Mouse (Mus musculus): ENCODE measurements around the gene Gabrd. TPM values are rescaled to one million over a fixed set of nuclear protein-coding genes. Genes with fewer than 3 reads are reported as not detected.

Gabrd gene
- polyA plus RNA-seq, 1 experiment from 2014 or later: 0.36 TPM

Other genes starting within 250 kb of the Gabrd start
- 25.2 and 26.8 TPM in 2 replicates for gene Ski, start 175.5 kb downstream of the Gabrd start, polyA plus RNA-seq (2015; fragmentation: Nextera tagmentation; extraction: Ambion mirVana)
- gene Faap20, start 148.3 kb downstream of the Gabrd start, polyA plus RNA-seq (2015; fragmentation: Nextera tagmentation; extraction: Ambion mirVana): 74.0 and 76.2 TPM in 2 replicates
- gene Prkcz, start 36.8 kb downstream of the Gabrd start, polyA plus RNA-seq (2015; fragmentation: Nextera tagmentation; extraction: Ambion mirVana): 10.5 and 10.6 TPM in 2 replicates
- gene Cfap74, start 11.1 kb upstream of the Gabrd start, polyA plus RNA-seq (2015; fragmentation: Nextera tagmentation; extraction: Ambion mirVana): 3.7 and 4.9 TPM in 2 replicates
- gene Tmem52, start 71.0 kb upstream of the Gabrd start, polyA plus RNA-seq (2015; fragmentation: Nextera tagmentation; extraction: Ambion mirVana): 0.79 and 1.1 TPM in 2 replicates
- gene Gnb1, start 93.2 kb upstream of the Gabrd start, polyA plus RNA-seq (2015; fragmentation: Nextera tagmentation; extraction: Ambion mirVana): 391 and 399 TPM in 2 replicates
- gene Nadk, start 164.3 kb upstream of the Gabrd start, polyA plus RNA-seq (2015; fragmentation: Nextera tagmentation; extraction: Ambion mirVana): 85.7 and 90.6 TPM in 2 replicates
- 6.8 and 7.4 TPM in 2 replicates for gene Slc35e2, start 203.3 kb upstream of the Gabrd start, polyA plus RNA-seq (2015; fragmentation: Nextera tagmentation; extraction: Ambion mirVana)
- 58.8 and 59.9 TPM in 2 replicates for gene Cdk11b, start 226.7 kb upstream of the Gabrd start, polyA plus RNA-seq (2015; fragmentation: Nextera tagmentation; extraction: Ambion mirVana)
- gene Gm10563, start 247.3 kb upstream of the Gabrd start, polyA plus RNA-seq (2015; fragmentation: Nextera tagmentation; extraction: Ambion mirVana): not detected in 2 replicates

Measured in limb, embryonic 15.5 days (tissue).